Mouse (Mus musculus) hindbrain, embryonic 16.5 days (tissue): ENCODE measurements around the gene Zdhhc25. TPM values are rescaled to one million over a fixed set of nuclear protein-coding genes. Genes with fewer than 3 reads are reported as not detected.

Source experiments
- ATAC-seq: fragments of 200-750 bp; cut with Nextera tagmentation; 2 replicates; pipeline ENCODE4 v1.8.0; 2017; ENCODE audit warnings: moderate TSS enrichment, moderate library complexity
- H3K27ac ChIP-seq: fragments of 300-500 bp; sonication (generic); 2 replicates; pipeline ENCODE4 v1.5.1; 2014; ENCODE audit warnings: low read depth, mild to moderate bottlenecking, control low read depth, low read length, moderate library complexity
- H3K27me3 ChIP-seq: fragments of 300-500 bp; sonication (generic); replicated peaks from 2 replicates; pipeline ENCODE4 v1.6.1; 2014; ENCODE audit warnings: low read length; ENCODE audit not compliant: control insufficient read depth, insufficient read depth
- H3K36me3 ChIP-seq: fragments of 300-500 bp; sonication (generic); 2 replicates; pipeline ENCODE4 v1.6.1; 2014; ENCODE audit warnings: mild to moderate bottlenecking, low read length, moderate library complexity, mixed read lengths; ENCODE audit not compliant: control insufficient read depth, insufficient read depth
- H3K4me1 ChIP-seq: fragments of 300-500 bp; sonication (generic); 2 replicates; pipeline ENCODE4 v1.6.1; 2014; ENCODE audit warnings: low read depth, low read length; ENCODE audit not compliant: control insufficient read depth, insufficient read depth
- H3K4me2 ChIP-seq: fragments of 300-500 bp; sonication (generic); 2 replicates; pipeline ENCODE4 v1.6.1; 2014; ENCODE audit warnings: mild to moderate bottlenecking, low read length, control low read depth, moderate library complexity
- H3K4me3 ChIP-seq: fragments of 300-500 bp; sonication (generic); 2 replicates; pipeline ENCODE4 v1.5.1; 2014; ENCODE audit warnings: mild to moderate bottlenecking, low read length, control low read depth, moderate library complexity
- H3K9ac ChIP-seq: fragments of 300-500 bp; sonication (generic); 2 replicates; pipeline ENCODE4 v1.6.1; 2014; ENCODE audit warnings: low read depth, mild to moderate bottlenecking, control low read depth, low read length, moderate library complexity
- H3K9me3 ChIP-seq: fragments of 300-500 bp; sonication (generic); 2 replicates; pipeline ENCODE4 v1.6.1; 2014; ENCODE audit warnings: mild to moderate bottlenecking, low read length, moderate library complexity; ENCODE audit not compliant: control insufficient read depth
- WGBS: fragments of 180-500 bp; shearing (Covaris S2); extraction: QIAGEN DNeasy Blood & Tissue Kit; methylation state at CpG from one replicate; pipeline ENCODE4 v1.1.7; 2014; 5-methylcytosine and 5-hydroxymethylcytosine counted together
- polyA plus RNA-seq: library from polyadenylated mRNA; unstranded; fragments of >200 nt; fragmentation: Nextera tagmentation; extraction: Ambion mirVana; gene quantifications from 2 replicates; pipeline ENCODE4 v1.2.1, GENCODE M21; 2015

The Zdhhc25 gene
- polyA plus RNA-seq: not detected in 2 replicates

DNA sequence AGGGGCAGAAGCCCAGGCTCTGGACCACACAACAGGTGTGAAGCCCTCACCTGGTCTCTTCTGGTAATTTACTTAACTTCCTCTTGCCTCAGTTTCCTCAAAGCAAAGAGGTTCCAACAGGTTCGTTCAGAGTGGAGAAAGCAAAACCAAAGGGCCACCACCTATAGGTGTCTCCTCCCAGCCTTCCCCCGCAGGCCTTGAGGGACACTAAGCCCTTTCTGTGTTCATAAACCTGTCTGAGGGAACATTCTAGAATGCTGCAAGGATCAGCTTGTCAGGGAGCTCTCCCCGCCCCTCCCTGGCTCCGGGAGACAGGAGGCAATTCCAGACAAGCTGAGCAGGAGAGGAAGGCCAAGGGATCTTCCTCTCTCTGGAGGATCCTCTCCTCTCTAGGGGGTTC is at the start of gene Zdhhc25:
TSS of gene Zdhhc25 (plus strand) at position 301 of the 400 bp plus-strand sequence.
- Histone ChIP-seq H3K27ac (no peak within 1 kb of the TSS), H3K9ac (no peak within 1 kb of the TSS), H3K4me2 (no peak within 1 kb of the TSS), H3K4me1 (no peaks in the 10 kb centered on the region), H3K27me3 (no peaks in the 10 kb centered on the region), H3K36me3 (no peaks in the 10 kb centered on the region), H3K9me3 (no peaks in the 10 kb centered on the region), H3K4me3 (no peak within 1 kb of the TSS)
- WGBS: 95% methylated on average over 4 of the region's 4 CpGs
- no peak for ATAC-seq

DNA sequence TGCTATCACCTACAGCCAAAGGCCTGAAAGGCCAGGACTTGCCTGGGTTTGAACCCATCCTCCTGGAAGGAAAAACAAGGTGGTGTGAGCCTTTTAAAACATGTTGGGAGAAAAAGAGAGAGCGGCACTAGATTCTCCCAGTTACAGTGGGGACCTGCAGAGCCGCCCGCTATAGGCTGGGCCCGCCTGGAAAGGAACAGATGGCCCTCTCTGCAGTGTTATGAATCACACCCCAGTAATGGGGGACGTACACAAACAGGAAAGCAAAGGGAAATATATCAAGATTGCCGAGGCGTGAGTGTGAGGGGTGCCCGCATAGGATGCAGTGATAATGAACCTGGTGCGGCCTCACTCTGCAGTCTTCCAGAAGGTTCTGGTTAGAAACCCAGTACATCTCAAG is 47.2 kb upstream of the Zdhhc25 start:
- no peaks in the 10 kb centered on the region for H3K36me3 ChIP-seq
- no peaks in the 10 kb centered on the region for H3K27me3 ChIP-seq
- no peaks in the 10 kb centered on the region for H3K4me1 ChIP-seq
- no peak overlapping the region for H3K9ac ChIP-seq
- H3K4me2 ChIP-seq: no peak overlapping the region
- no peak overlapping the region for H3K4me3 ChIP-seq
- WGBS: 76% methylated on average over 9 of the region's 9 CpGs
- no peak for ATAC-seq
- no peak overlapping the region for H3K27ac ChIP-seq
- no peaks in the 10 kb centered on the region for H3K9me3 ChIP-seq

DNA sequence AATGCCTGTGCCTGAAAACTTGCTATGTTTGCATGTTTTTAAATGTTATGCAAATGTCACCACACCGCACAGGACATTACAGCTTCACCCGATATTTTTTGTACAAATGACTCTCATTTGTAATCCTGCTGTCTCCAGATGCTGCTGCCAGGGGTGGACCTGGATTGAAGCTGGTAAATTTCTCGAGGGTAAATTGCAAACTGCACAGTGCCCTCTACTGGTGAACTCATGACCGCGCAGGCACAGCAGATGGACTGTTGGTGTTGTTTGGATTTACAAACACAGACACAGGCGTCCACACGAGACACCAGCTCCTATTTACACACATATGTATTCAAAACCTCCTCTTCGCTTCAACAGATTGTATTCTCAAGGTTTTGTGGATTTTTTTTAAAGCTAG is 44.6 kb upstream of the Zdhhc25 start:
- no peak for ATAC-seq

DNA sequence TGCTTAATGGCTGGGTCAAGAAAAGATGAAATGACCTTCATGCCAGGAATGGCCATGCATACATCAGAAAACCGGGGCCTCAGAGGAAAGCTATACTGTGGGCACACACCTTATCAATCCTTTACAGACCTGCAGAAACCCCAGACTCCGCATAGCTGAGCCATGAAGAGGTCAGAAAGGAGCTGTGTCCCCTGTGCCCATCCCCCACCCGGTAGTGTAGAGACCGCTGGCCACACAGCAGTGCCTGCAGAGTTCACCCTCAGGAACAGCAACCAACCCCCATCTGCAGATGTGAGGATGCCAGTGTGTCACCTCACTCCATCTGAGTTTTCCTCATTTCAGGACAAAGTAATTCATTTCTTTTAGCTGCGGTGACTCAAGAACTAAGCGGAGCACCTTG is 39.5 kb upstream of the Zdhhc25 start:
- Histone ChIP-seq H3K4me1 (peaks cover 13% of the 10 kb centered on the region), H3K36me3 (no peaks in the 10 kb centered on the region), H3K9ac (no peak overlapping the region), H3K4me3 (no peak overlapping the region), H3K27me3 (no peaks in the 10 kb centered on the region), H3K27ac (no peak overlapping the region), H3K4me2 (peak overlapping the region; percentile 42), H3K9me3 (no peaks in the 10 kb centered on the region)
- no peak for ATAC-seq
- 57% methylated on average over 6 of the region's 6 CpGs for WGBS

More for the DNA sequence above, 44.6 kb upstream of the Zdhhc25 start:
- no peaks in the 10 kb centered on the region for H3K27me3 ChIP-seq
- H3K27ac ChIP-seq: no peak overlapping the region
- no peak overlapping the region for H3K4me3 ChIP-seq
- peaks cover 3% of the 10 kb centered on the region; the same call in 1 of the 2 replicates for H3K4me1 ChIP-seq
- 14% methylated on average over 8 of the region's 8 CpGs for WGBS
- no peaks in the 10 kb centered on the region for H3K36me3 ChIP-seq
- H3K4me2 ChIP-seq: no peak overlapping the region
- H3K9me3 ChIP-seq: no peaks in the 10 kb centered on the region
- no peak overlapping the region for H3K9ac ChIP-seq

DNA sequence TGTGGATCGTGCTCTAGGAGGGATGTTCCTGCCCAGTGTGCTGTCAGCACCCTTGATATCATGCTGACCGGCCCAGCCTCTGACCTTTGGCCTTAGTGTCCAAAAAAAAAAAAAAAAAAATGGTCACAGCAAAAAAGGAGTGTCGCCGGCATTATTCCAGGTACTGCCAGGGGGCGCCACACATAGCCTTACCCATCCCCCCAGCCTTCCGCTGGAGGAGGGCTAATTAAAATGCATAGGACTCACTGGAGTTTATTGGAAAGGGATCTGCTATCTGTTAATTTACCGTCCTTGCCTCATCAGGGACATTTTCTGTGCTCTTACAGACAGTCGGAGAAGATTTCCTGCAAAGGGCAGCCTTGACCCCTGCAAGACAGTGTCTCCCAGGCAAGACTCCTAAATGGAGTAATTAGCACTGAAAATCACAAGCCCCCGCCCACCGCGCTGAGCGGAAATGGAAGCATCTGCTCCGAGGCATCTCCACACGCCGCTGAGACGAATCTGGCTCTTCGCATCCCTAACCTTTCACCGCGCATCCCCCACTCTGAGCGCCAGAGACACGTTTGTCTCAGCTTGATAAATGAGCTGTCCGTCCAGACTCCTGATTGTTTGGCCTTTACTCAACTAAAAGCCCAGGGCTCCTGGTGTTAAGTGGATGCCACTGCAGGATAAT is 38.9 kb upstream of the Zdhhc25 start:
- Histone ChIP-seq H3K4me3 (peak overlapping the region; percentile 9), H3K9me3 (no peaks in the 10 kb centered on the region), H3K9ac (no peak overlapping the region), H3K27ac (no peak overlapping the region), H3K36me3 (no peaks in the 10 kb centered on the region), H3K4me2 (peak overlapping the region; percentile 42), H3K4me1 (peaks cover 13% of the 10 kb centered on the region), H3K27me3 (no peaks in the 10 kb centered on the region)
- 3% methylated on average over 22 of the region's 22 CpGs for WGBS
- ATAC-seq: peak; percentile 76

DNA sequence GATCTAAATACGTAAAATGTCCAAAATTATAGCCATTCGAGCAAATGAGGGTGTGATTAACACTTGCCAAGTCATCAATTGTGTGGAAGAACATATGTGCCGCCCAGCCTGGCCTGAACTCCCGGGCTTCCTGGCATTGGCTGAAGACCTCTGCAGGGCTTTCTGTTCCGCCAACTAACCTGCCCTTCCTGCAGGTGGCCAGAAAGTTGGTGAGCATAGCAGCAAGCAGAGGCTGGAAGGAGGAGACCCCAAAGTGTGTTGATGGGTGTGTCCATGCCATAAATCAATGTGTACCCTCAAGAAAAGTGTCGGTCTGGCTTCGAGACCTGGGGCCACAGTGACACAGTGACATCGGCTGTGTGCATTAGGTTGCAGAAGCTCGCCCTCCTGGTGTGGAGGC is 34.8 kb upstream of the Zdhhc25 start:
- no peak for ATAC-seq
- H3K27me3 ChIP-seq: no peaks in the 10 kb centered on the region; the same call in 1 of the 2 replicates
- 81% methylated on average over 9 of the region's 9 CpGs for WGBS
- no peak overlapping the region for H3K4me2 ChIP-seq
- H3K9ac ChIP-seq: no peak overlapping the region
- no peak overlapping the region for H3K4me3 ChIP-seq
- no peaks in the 10 kb centered on the region for H3K36me3 ChIP-seq
- H3K4me1 ChIP-seq: peaks cover 12% of the 10 kb centered on the region
- H3K27ac ChIP-seq: no peak overlapping the region
- no peaks in the 10 kb centered on the region for H3K9me3 ChIP-seq

DNA sequence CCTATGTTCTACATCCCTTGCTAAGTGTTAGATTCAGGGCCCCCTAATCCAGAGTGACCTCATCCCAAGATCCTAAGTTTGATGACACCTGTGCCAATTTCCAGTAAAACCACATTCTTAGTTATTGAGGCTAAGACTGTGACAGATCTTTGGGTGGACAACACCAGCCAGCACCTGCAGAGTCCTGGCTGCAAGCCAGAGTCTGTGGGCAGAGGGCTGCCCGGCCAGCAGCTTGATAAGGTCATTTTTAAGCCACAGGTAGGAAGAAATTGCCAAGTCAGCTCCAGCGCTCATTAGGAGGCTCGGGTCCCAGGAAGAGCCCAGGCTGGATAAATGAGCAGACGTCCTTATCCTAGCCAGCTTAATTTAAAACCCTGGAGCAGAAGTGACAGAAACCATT is 34.3 kb upstream of the Zdhhc25 start:
- no peak overlapping the region for H3K4me2 ChIP-seq
- no peak overlapping the region for H3K9ac ChIP-seq
- H3K36me3 ChIP-seq: no peaks in the 10 kb centered on the region
- no peak for ATAC-seq
- 51% methylated on average over 4 of the region's 4 CpGs for WGBS
- H3K27me3 ChIP-seq: no peaks in the 10 kb centered on the region; the same call in 1 of the 2 replicates
- no peak overlapping the region for H3K27ac ChIP-seq
- peaks cover 7% of the 10 kb centered on the region for H3K4me1 ChIP-seq
- no peaks in the 10 kb centered on the region for H3K9me3 ChIP-seq
- H3K4me3 ChIP-seq: no peak overlapping the region

DNA sequence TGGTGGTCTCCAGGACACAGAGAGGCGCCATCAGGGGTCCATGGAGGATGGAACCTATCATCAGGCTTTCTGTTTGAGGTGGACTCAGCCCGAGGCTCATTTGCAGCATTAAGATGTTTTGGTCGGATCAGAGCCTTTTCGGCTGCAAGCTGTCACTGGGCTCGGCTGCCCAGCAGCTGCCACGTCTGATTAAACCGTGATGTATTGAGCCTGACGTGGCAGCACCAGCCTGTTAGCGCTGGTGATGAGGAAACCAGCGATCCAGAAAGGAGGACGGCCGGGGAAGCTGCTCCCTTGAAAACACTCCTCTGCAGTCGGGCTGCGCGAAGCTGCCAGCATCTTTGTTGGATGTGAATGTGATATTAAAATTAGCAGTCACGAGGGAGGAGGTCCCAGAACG is 29.4 kb upstream of the Zdhhc25 start:
- WGBS: 35% methylated on average over 17 of the region's 17 CpGs
- Histone ChIP-seq H3K27ac (0 out of 2 replicates have a peak overlapping the region, but pooled peaks have one; percentile 9), H3K36me3 (no peaks in the 10 kb centered on the region), H3K9ac (no peak overlapping the region), H3K27me3 (no peaks in the 10 kb centered on the region; the same call in 1 of the 2 replicates), H3K4me1 (no peaks in the 10 kb centered on the region), H3K4me2 (no peak overlapping the region), H3K9me3 (no peaks in the 10 kb centered on the region), H3K4me3 (no peak overlapping the region)
- peak; percentile 77 for ATAC-seq

DNA sequence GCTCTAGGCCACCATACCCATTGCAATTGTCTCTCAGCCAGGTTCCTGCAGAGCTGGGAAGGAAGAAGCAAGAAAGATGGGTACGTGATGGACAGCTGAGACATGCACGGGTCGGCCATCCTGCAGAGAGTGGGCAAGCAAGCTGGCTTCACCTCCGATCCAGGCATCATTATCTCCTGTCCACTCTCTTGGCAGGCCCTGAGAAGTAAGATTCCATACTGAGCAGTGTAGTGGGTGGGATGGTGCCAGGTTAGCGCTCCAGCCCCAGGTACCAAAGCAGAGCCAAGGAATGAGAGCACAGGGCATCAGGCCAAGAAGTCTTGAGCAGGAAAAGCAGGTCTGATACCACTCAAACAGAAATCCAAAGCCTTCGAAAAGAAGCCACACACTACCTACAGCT is 20.6 kb upstream of the Zdhhc25 start:
- WGBS: 80% methylated on average over 6 of the region's 6 CpGs
- Histone ChIP-seq H3K4me2 (no peak overlapping the region), H3K9ac (no peak overlapping the region), H3K9me3 (no peaks in the 10 kb centered on the region), H3K27me3 (no peaks in the 10 kb centered on the region), H3K27ac (no peak overlapping the region), H3K4me3 (no peak overlapping the region), H3K36me3 (no peaks in the 10 kb centered on the region), H3K4me1 (no peaks in the 10 kb centered on the region)
- ATAC-seq: no peak
